Mouse (Mus musculus) cerebellum, adult 18-20 months (tissue): ENCODE results near the gene Rasgef1b.

ENCODE experiments used
- DNase-seq, 2 experiments: peaks; one replicate each; pipeline ENCODE4 v3.0.0; 2021

Gene Rasgef1b

GRCm38 (mm10) chr5:99183637-99184036 is 545.2 kb downstream of the Rasgef1b start:
- DNase-seq = no peak

DNA sequence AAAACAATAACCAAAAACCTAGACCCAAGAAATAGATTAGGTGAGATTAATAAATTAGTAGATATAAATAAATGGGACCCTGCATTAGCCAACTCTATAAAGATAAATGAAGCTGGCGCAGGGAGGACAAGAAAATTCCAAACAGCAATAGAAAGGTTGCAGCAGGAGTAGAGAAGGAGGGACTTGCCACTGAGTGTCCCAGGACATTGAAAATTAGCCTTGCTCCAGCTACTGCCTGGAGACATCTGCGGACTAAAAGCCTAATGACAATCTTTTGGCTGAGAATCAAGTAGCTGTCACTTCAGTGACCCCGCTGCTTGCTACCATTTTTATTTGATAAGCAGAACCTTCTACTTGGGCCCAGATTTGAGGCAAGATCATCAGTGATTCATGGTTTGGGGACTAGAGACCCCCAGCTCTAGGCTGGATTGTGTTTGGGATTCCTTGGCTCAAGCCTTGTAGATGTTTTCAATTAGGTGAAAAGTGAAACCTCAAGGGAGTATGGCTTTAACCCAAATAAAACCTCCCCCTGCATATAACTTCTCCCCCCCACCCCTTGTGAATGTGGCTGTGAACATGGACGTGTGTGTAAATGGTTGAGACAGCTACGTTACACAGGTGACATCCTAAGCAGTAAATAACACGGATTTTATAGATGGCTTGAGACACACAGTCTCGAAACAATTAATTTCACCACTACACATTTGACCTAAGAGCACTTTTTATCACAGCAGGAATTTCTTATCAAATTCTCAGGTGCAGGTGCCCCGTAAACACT is 554.1 kb downstream of the Rasgef1b start:
- DNase-seq = no peak

DNA sequence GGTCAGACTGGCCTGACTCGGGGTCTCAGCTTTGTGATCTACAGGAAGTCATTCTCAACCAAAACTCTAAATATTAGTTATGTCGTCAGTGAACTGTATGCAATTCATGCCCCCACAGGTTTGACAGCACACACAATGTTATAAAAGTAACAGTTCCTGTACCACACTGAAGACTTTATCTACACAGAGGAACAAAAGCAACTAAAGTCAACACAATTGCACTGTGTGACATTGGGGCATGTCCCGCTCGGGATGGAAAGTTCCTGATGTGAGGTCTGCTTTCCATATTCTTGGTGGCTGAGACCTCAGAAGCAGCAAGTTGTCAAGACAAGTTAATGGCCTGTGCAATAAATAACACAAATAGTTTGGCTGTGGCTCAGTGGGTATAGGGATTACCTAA is 559.0 kb downstream of the Rasgef1b start:
- DNase-seq = no peak

DNA sequence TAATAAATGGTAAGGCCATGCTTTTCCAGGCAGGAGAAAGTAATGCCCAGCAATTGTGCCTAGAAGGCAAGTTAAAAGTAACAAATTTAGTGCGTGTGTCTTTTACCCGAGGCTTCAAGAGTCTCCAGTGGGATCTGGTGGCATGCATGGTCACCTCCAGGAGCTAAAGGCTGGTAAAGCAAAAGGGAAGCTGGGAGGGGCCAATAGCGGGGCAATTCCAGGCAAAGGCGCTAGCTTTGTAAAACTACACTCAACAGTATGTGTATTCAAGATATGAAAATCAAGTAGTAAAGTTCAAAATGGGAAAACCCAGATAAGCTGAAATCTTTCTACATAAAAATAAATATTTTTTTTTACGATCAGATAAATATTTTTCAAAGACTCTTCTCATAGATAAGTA is 561.1 kb downstream of the Rasgef1b start:
- no peak for DNase-seq
